Mouse (Mus musculus) ovary, postnatal 36 days (tissue): ENCODE data around the gene Tdpoz3.
"Not testable (repeated sequence)": the region's sequence is repeated elsewhere in the genome, so short reads cannot be mapped to it uniquely, and the experiment has no call there.

Source experiments
- DNase-seq: peaks from one replicate; pipeline ENCODE4 v3.0.0; 2022; ENCODE audit warnings: low spot score, mixed read lengths

Tdpoz3 gene

GRCm38 (mm10) chr3:93825720-93826119 lies at the start of gene Tdpoz3:
TSS of gene Tdpoz3 (plus strand) at chr3:93826020.
- DNase-seq = not testable (repeated sequence)

GRCm38 (mm10) chr3:93796098-93796497 lies 29.7 kb upstream of the Tdpoz3 start, which contains the start of gene Tdpoz4:
TSS of gene Tdpoz4 (plus strand) at chr3:93796398.
- not testable (repeated sequence) for DNase-seq

GRCm38 (mm10) chr3:93813341-93813740 lies 12.5 kb upstream of the Tdpoz3 start:
- DNase-seq = not testable (repeated sequence)

GRCm38 (mm10) chr3:93858957-93859356 lies 33.1 kb downstream of the Tdpoz3 start:
- DNase-seq = not testable (repeated sequence)

- not testable (repeated sequence) for DNase-seq
Observed at GRCm38 (mm10) chr3:93870635-93871034, 44.8 kb downstream of the Tdpoz3 start.
